Mouse (Mus musculus) forebrain, postnatal 0 days (tissue): ENCODE measurements at regions not wholly inside any gene's neighbourhood (a gene's known extent, or its start where the extent isn't known, plus 50 kb on each side); places are given as distances from the start of the nearest gene placed in this dataset.

Experiments
- ATAC-seq: fragments of 200-750 bp; cut with Nextera tagmentation; 2 replicates; pipeline ENCODE4 v1.8.0; 2017; ENCODE audit warnings: mild to moderate bottlenecking, moderate library complexity
- DNase-seq: peaks from one replicate; pipeline ENCODE4 v3.0.0-alpha.2; 2015
- H3K27ac ChIP-seq: fragments of 300-500 bp; sonication (generic); 2 replicates; pipeline ENCODE4 v1.5.1; 2014; ENCODE audit warnings: low read depth, mild to moderate bottlenecking, antibody characterized with exemption, low read length, moderate library complexity, mixed read lengths
- H3K27me3 ChIP-seq: fragments of 300-500 bp; sonication (generic); 2 replicates; pipeline ENCODE4 v1.6.1; 2014; ENCODE audit warnings: mild to moderate bottlenecking, low read length, mixed read lengths; ENCODE audit not compliant: insufficient read depth
- H3K36me3 ChIP-seq: fragments of 300-500 bp; sonication (generic); 2 replicates; pipeline ENCODE4 v1.6.1; 2014; ENCODE audit warnings: mild to moderate bottlenecking, moderate library complexity; ENCODE audit not compliant: insufficient read depth
- H3K4me1 ChIP-seq: fragments of 300-500 bp; sonication (generic); 2 replicates; pipeline ENCODE4 v1.6.1; 2014; ENCODE audit warnings: antibody characterized with exemption; ENCODE audit not compliant: insufficient read depth
- H3K4me2 ChIP-seq: fragments of 300-500 bp; sonication (generic); 2 replicates; pipeline ENCODE4 v1.6.1; 2014; ENCODE audit warnings: low read depth, mild to moderate bottlenecking, moderate library complexity
- H3K4me3 ChIP-seq: fragments of 300-500 bp; sonication (generic); 2 replicates; pipeline ENCODE4 v1.5.1; 2014; ENCODE audit warnings: low read depth, low read length, mixed read lengths
- H3K9ac ChIP-seq: fragments of 300-500 bp; sonication (generic); 2 replicates; pipeline ENCODE4 v1.6.1; 2014; ENCODE audit warnings: mild to moderate bottlenecking
- H3K9me3 ChIP-seq: fragments of 300-500 bp; sonication (generic); 2 replicates; pipeline ENCODE4 v1.6.1; 2016; ENCODE audit warnings: low read length
- CTCF ChIP-seq: sonication (generic); IDR thresholded peaks from 2 replicates; pipeline ENCODE4 v1.5.1; 2016; ENCODE audit warnings: antibody characterized with exemption, control low read depth, low read depth
- WGBS: fragments of 180-500 bp; shearing (Covaris S2); extraction: QIAGEN DNeasy Blood & Tissue Kit; methylation state at CpG from one replicate; pipeline ENCODE4 v1.1.7; 2014; 5-methylcytosine and 5-hydroxymethylcytosine counted together

GRCm38 (mm10) chr15:34775714-34776113, 418.0 kb upstream of the 9430069I07Rik start:
- no peaks in the 10 kb centered on the region for H3K4me1 ChIP-seq
- H3K27ac ChIP-seq: no peak overlapping the region
- WGBS: 79% methylated on average over 2 of the region's 2 CpGs
- H3K9ac ChIP-seq: no peak overlapping the region
- DNase-seq: no peak
- H3K9me3 ChIP-seq: no peaks in the 10 kb centered on the region
- no peak overlapping the region for H3K4me2 ChIP-seq
- H3K27me3 ChIP-seq: no peaks in the 10 kb centered on the region
- no peak overlapping the region for H3K4me3 ChIP-seq
- ATAC-seq: no peak
- no peaks in the 10 kb centered on the region for H3K36me3 ChIP-seq
- no peak for TF ChIP-seq CTCF

DNA sequence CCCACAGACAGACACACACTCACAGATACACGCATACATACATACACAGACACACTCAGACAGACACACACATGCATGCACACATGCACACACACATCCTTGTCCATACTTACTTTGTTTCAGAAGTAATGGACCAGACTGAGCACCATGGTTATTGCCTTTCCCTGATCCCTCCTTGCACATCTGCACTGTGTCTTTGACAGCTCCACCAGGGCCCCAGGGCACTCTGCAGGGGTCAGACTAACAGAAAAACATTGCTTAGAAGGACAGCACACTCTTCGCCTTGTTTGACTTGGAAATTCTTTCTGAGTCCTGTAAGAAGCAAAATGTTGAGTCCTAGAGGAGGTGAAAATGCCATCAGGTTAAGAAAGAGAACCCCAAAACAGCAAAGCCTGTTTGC, 394.1 kb upstream of the 9430069I07Rik start:
- ATAC-seq (no peak), DNase-seq (no peak)
- Histone ChIP-seq H3K27me3 (no peaks in the 10 kb centered on the region), H3K27ac (no peak overlapping the region), H3K4me1 (no peaks in the 10 kb centered on the region), H3K9me3 (no peaks in the 10 kb centered on the region), H3K36me3 (no peaks in the 10 kb centered on the region), H3K4me3 (no peak overlapping the region), H3K4me2 (no peak overlapping the region), H3K9ac (no peak overlapping the region)
- WGBS: 65% methylated on average over 2 of the region's 2 CpGs
- no peak for TF ChIP-seq CTCF

GRCm38 (mm10) chr15:34751021-34751420, 393.3 kb upstream of the 9430069I07Rik start:
- TF ChIP-seq CTCF: no peak
- Histone ChIP-seq H3K9me3 (no peaks in the 10 kb centered on the region), H3K27ac (no peak overlapping the region), H3K4me3 (no peak overlapping the region), H3K36me3 (no peaks in the 10 kb centered on the region), H3K4me1 (no peaks in the 10 kb centered on the region), H3K9ac (no peak overlapping the region), H3K27me3 (no peaks in the 10 kb centered on the region), H3K4me2 (no peak overlapping the region)
- 42% methylated on average over 2 of the region's 2 CpGs for WGBS
- ATAC-seq (peak; percentile 34), DNase-seq (no peak)

DNA sequence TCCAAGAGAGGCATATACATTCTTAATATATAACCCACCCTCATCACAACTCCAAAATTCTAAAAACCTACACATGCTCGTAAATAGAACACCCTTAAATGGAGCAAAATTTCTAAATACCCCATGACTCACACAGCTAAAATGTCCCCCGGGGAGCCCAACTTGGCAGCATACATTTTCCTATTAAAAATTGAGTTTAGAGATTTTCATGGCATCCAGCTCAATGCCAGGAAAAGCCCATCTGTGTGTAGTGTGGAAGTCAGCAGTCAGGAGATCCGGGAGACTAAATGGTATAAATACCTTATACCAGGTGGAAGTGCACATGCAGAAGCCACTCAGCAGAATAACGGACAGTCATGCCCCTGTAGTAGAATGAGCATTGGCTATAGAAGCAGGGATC, 389.4 kb upstream of the 9430069I07Rik start:
- H3K4me3 ChIP-seq: no peak overlapping the region
- no peak overlapping the region for H3K9ac ChIP-seq
- no peak for TF ChIP-seq CTCF
- no peaks in the 10 kb centered on the region for H3K27me3 ChIP-seq
- H3K4me2 ChIP-seq: no peak overlapping the region
- no peaks in the 10 kb centered on the region for H3K4me1 ChIP-seq
- no peak for ATAC-seq
- no peak for DNase-seq
- no peaks in the 10 kb centered on the region for H3K9me3 ChIP-seq
- WGBS: 80% methylated on average over 4 of the region's 4 CpGs
- no peaks in the 10 kb centered on the region for H3K36me3 ChIP-seq
- H3K27ac ChIP-seq: no peak overlapping the region

DNA sequence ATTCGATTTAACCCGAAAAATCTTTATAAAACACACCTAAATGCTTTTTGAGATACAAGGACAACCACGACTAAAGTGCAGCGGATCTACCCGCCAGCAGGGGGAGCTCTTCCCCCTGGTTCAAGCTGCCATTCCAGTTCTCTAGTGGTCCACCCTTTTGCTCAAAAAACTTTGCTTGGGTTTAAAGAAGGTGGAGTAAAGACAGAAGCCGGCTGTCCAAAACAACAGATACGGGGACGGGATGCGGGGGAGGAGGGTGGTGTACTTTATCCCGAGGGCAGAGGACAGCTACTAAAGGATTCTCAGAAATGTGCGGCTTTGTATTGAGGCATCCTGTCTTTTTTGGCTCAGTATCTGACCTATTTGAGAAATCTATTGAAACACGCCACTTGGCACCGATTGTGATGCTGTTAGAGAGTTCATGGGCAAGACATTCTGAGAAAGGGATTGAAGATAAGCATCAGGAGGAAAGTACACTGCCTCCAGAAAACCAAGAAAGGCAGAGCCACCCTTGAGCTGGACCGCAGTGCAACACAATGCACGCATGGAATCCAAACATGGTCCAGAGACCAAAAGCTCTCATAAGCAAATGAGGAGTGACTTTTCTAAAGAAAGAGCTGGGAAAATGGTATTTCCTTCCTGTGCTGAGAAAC, 385.6 kb upstream of the 9430069I07Rik start:
- H3K4me1 ChIP-seq: no peaks in the 10 kb centered on the region
- H3K9ac ChIP-seq: no peak overlapping the region
- no peak overlapping the region for H3K27ac ChIP-seq
- H3K9me3 ChIP-seq: no peaks in the 10 kb centered on the region
- H3K4me2 ChIP-seq: no peak overlapping the region
- WGBS: 37% methylated on average over 15 of the region's 15 CpGs
- peak; percentile 18 for DNase-seq
- no peaks in the 10 kb centered on the region for H3K36me3 ChIP-seq
- no peak overlapping the region for H3K4me3 ChIP-seq
- peak; percentile 62 for TF ChIP-seq CTCF
- ATAC-seq: no peak
- H3K27me3 ChIP-seq: no peaks in the 10 kb centered on the region

DNA sequence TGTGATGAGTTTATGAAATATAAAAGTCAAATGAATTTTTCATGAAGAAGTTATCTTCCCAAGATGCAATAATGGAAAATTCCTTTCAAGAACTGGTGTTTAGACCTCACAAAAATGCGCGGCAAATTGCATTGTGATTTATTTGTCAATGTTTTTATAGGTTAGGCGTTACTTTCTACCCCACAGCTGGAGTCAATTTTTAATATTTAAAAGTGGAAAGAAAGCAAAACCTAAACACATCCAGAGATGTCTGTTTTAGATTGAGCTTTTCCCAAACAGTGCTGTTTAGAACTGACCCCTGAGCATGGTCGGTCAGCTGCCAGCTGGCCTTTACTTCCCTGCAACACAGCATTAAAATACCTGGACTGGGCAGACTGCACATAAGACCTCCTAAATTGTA, 383.8 kb upstream of the 9430069I07Rik start:
- Histone ChIP-seq H3K36me3 (no peaks in the 10 kb centered on the region), H3K4me3 (no peak overlapping the region), H3K9me3 (no peaks in the 10 kb centered on the region), H3K4me2 (no peak overlapping the region), H3K4me1 (no peaks in the 10 kb centered on the region), H3K27me3 (no peaks in the 10 kb centered on the region), H3K27ac (no peak overlapping the region), H3K9ac (no peak overlapping the region)
- no peak for ATAC-seq
- no peak for TF ChIP-seq CTCF
- no peak for DNase-seq
- 89% methylated on average over 4 of the region's 4 CpGs for WGBS
